ENCODE assay signal across 8 mouse cellular contexts in the genomic region with DNA sequence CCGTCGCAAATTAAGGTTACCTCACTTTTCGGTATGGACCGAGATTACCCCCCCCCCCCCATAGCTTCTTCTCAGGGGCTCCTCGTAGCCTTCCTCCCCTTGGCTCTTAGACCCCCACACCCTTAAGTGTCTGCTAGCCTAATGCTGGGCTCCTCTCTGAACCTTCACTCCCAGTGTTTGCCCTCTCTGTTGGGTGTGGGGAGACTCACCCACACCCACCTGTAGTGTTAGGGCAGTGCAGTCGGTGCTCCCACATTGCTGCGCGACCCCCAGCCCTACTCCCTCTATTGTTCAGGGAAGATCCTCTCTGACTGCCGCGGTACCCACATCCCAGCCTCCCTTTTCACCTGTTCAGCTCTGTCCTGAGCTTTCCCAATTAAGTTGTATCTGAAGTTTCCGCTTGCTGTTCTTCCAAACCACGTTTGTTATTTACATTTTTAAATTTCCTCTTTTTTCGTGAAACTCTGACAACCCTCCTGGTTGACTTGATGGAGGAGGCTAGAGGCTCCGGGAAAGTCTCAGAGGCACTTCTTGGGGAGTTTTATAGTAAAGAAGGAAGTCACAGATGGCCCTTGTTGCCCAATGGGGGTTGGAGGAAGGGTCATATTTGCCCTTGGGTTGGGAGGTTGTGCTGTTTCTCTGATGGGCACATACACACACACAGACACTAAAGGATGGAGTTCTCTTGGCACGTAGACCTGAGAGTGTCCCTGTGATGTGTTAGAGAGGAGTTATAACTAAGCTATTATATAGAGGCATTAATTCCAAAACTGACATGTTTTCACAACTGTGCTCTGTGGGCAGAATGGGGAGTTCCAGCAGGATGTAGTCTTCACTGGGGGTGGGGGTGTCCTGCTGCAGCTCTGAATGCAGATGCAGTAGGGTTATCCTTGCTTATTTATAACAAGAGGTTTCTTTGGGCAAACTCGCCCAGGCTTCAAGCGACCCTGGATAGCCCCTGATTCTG. TPM values are rescaled to one million over a fixed set of nuclear protein-coding genes. Genes with fewer than 3 reads are reported as not detected.
DNase-seq lines count a peak whose midpoint lies in the region; ATAC-seq and TF ChIP-seq lines count a peak whose summit lies in the region.

No protein-coding gene starts in this region.

- WGBS in heart, embryonic 10.5 days, result 22% methylated on average over 17 of the region's 17 CpGs
- WGBS in forebrain, embryonic 15.5 days, result 20% methylated on average over 17 of the region's 17 CpGs
- WGBS in liver, embryonic 14.5 days (ENCODE audit: insufficient replicate concordance), result 17% methylated on average over 17 of the region's 17 CpGs
- 15% methylated on average over 17 of the region's 17 CpGs for WGBS in stomach, embryonic 16.5 days

- peak overlapping the region; percentile 60 for H3K9ac ChIP-seq in CH12.LX (ENCODE audit: insufficient read depth, low read depth)
- H3K9ac ChIP-seq in forebrain, embryonic 15.5 days (replicated peaks), result peak overlapping the region; percentile 81
- peak overlapping the region; percentile 78 for H3K9ac ChIP-seq in liver, embryonic 14.5 days (replicated peaks)
- H3K9ac ChIP-seq in stomach, embryonic 16.5 days (ENCODE audit: low read length), result peak overlapping the region; percentile 81

- dilution Hi-C loops in CH12.LX (cut with MboI; ENCODE audit: extremely low pct_ligation_motif_present, extremely low pct_unique_long_range_greater_than_20kb, low sequenced_read_pairs), result no loop called here

- H3K36me3 ChIP-seq in heart, embryonic 10.5 days, result no peaks in the 10 kb centered on the region
- H3K36me3 ChIP-seq in CH12.LX (replicated peaks in 1 of 2; ENCODE audit: control insufficient read depth in 1 of 2, insufficient read depth in 1 of 2, low read length in 1 of 2), result peaks cover 0 to 5% of the 10 kb centered on the region in 2 experiments
- H3K36me3 ChIP-seq in forebrain, embryonic 15.5 days, result no peaks in the 10 kb centered on the region
- no peaks in the 10 kb centered on the region for H3K36me3 ChIP-seq in liver, embryonic 14.5 days (replicated peaks; ENCODE audit: control insufficient read depth, insufficient read depth, low read depth)
- no peaks in the 10 kb centered on the region for H3K36me3 ChIP-seq in stomach, embryonic 16.5 days (ENCODE audit: control insufficient read depth, insufficient read depth, low read length)

- TF ChIP-seq EP300 in CH12.LX (IDR thresholded peaks at IDR 0.05; ENCODE audit: low read length), result peak; percentile 37; the same call in 1 of the 2 replicates
- TF ChIP-seq EP300 in liver, embryonic 14.5 days (IDR thresholded peaks at IDR 0.05; ENCODE audit: low read depth), result no peak

- intact Hi-C loops in heart, postnatal 10 days (cut with DNase I), result loop anchor here (5.0 kb wide), 1 partner anchor 41 kb away; no protein-coding TSS in a partner anchor

- ATAC-seq in forebrain, embryonic 15.5 days (replicated peaks), result peak; percentile 29
- peak; percentile 17; the same call in 1 of the 2 replicates for ATAC-seq in liver, embryonic 14.5 days (ENCODE audit: insufficient read depth)
- no peak for ATAC-seq in stomach, embryonic 16.5 days (ENCODE audit: insufficient read depth, low FRiP score)

- no peak for TF ChIP-seq POLR2A in CH12.LX (IDR thresholded peaks at IDR 0.05; ENCODE audit: low read depth, low read length)

- DNase-seq in heart, embryonic 10.5 days (ENCODE audit: low spot score), result no peak
- DNase-seq in heart, postnatal 10 days, result no peak
- DNase-seq in CH12.LX (ENCODE audit: extremely low read depth), result no peak
- no peak for DNase-seq in liver, embryonic 14.5 days (ENCODE audit: low read depth in 3 of 3, low spot score in 3 of 3)
- no peak for DNase-seq in gastrocnemius, postnatal 25 days
- no peak for DNase-seq in testis, postnatal 10 days (ENCODE audit: low spot score)

- no peak for TF ChIP-seq CTCF in CH12.LX (conservative IDR thresholded peaks at IDR 0.05 in 1 of 2, IDR thresholded peaks at IDR 0.05 in 1 of 2; ENCODE audit: low read depth in 2 of 2, low read length in 2 of 2)
- TF ChIP-seq CTCF in liver, embryonic 14.5 days (IDR thresholded peaks at IDR 0.05; ENCODE audit: low read depth), result no peak

- peak overlapping the region; percentile 87 for H3K4me3 ChIP-seq in heart, embryonic 10.5 days
- H3K4me3 ChIP-seq in CH12.LX (replicated peaks in 1 of 3; ENCODE audit: low read depth in 2 of 3, low read length in 2 of 3, poor library complexity in 1 of 3), result peak overlapping the region; percentile 68 to 89 (median 86)
- H3K4me3 ChIP-seq in forebrain, embryonic 15.5 days, result peak overlapping the region; percentile 75
- peak overlapping the region; percentile 81 to 85 for H3K4me3 ChIP-seq in liver, embryonic 14.5 days (ENCODE audit: insufficient read depth in 1 of 2, low read depth in 2 of 2, low read length in 2 of 2)
- peak overlapping the region; percentile 65 for H3K4me3 ChIP-seq in stomach, embryonic 16.5 days (replicated peaks; ENCODE audit: low read length)

- H3K27ac ChIP-seq in heart, embryonic 10.5 days, result peak overlapping the region; percentile 92
- H3K27ac ChIP-seq in CH12.LX (ENCODE audit: insufficient read depth, low read depth), result peak overlapping the region; percentile 81
- no peak overlapping the region for H3K27ac ChIP-seq in forebrain, embryonic 15.5 days (replicated peaks)
- H3K27ac ChIP-seq in liver, embryonic 14.5 days, result no peak overlapping the region
- 0 out of 2 replicates have a peak overlapping the region, but pooled peaks have one; percentile 33 for H3K27ac ChIP-seq in stomach, embryonic 16.5 days (ENCODE audit: low read length)

- in situ Hi-C loops in CH12.LX (cut with MboI; ENCODE audit: low pct_ligation_motif_present, low pct_unique_long_range_greater_than_20kb, low sequenced_read_pairs), result no loop called here

- peaks cover 46% of the 10 kb centered on the region for H3K79me2 ChIP-seq in CH12.LX (replicated peaks; ENCODE audit: control insufficient read depth, extremely low read depth, insufficient read depth, poor library complexity, severe bottlenecking)

- H3K4me1 ChIP-seq in heart, embryonic 10.5 days, result peaks cover 40% of the 10 kb centered on the region
- peaks cover 8 to 55% of the 10 kb centered on the region in 2 experiments for H3K4me1 ChIP-seq in CH12.LX (ENCODE audit: control insufficient read depth in 1 of 2, insufficient read depth in 2 of 2)
- peaks cover 22% of the 10 kb centered on the region for H3K4me1 ChIP-seq in forebrain, embryonic 15.5 days
- H3K4me1 ChIP-seq in liver, embryonic 14.5 days (replicated peaks; ENCODE audit: control insufficient read depth in 2 of 2, insufficient read depth in 2 of 2, low read length in 1 of 2), result peaks cover 32 to 50% of the 10 kb centered on the region in 2 experiments
- H3K4me1 ChIP-seq in stomach, embryonic 16.5 days (ENCODE audit: control insufficient read depth, insufficient read depth, low read length), result peaks cover 42% of the 10 kb centered on the region

- H3K27me3 ChIP-seq in heart, embryonic 10.5 days (ENCODE audit: insufficient read depth, poor library complexity, severe bottlenecking), result no peaks in the 10 kb centered on the region
- no peaks in the 10 kb centered on the region for H3K27me3 ChIP-seq in CH12.LX (replicated peaks)
- no peaks in the 10 kb centered on the region for H3K27me3 ChIP-seq in forebrain, embryonic 15.5 days
- no peaks in the 10 kb centered on the region for H3K27me3 ChIP-seq in liver, embryonic 14.5 days (ENCODE audit: control insufficient read depth, insufficient read depth, low read length)
- no peaks in the 10 kb centered on the region for H3K27me3 ChIP-seq in stomach, embryonic 16.5 days (ENCODE audit: control insufficient read depth, insufficient read depth, low read length)

- H3K4me2 ChIP-seq in CH12.LX (ENCODE audit: insufficient read depth, low read depth, poor library complexity, severe bottlenecking), result peak overlapping the region; percentile 65
- peak overlapping the region; percentile 66 for H3K4me2 ChIP-seq in forebrain, embryonic 15.5 days (replicated peaks)
- H3K4me2 ChIP-seq in liver, embryonic 14.5 days (ENCODE audit: low read depth), result peak overlapping the region; percentile 81
- peak overlapping the region; percentile 89 for H3K4me2 ChIP-seq in stomach, embryonic 16.5 days (ENCODE audit: low read depth, low read length)

- H3K9me3 ChIP-seq in heart, embryonic 10.5 days, result no peaks in the 10 kb centered on the region
- no peaks in the 10 kb centered on the region for H3K9me3 ChIP-seq in CH12.LX (replicated peaks; ENCODE audit: low read length)
- no peaks in the 10 kb centered on the region for H3K9me3 ChIP-seq in forebrain, embryonic 15.5 days
- H3K9me3 ChIP-seq in liver, embryonic 14.5 days (ENCODE audit: control insufficient read depth, low read length), result no peaks in the 10 kb centered on the region
- H3K9me3 ChIP-seq in stomach, embryonic 16.5 days (replicated peaks; ENCODE audit: control insufficient read depth, low read length), result no peaks in the 10 kb centered on the region

- no peak for TF ChIP-seq RAD21 in CH12.LX (IDR thresholded peaks at IDR 0.05; ENCODE audit: low read depth, low read length)

RNA-seq across cellular contexts. Expression of gene Tmem110, which starts 1.1 kb away (rescaled TPM):
- polyA plus RNA-seq in heart, embryonic 10.5 days (2016; fragmentation: Nextera tagmentation; extraction: Ambion mirVana), result 18.3 and 25.1 TPM in 2 replicates
- total RNA-seq in heart, postnatal 10 days (2021), result 10 to 100 TPM; 10.0 to 13.2 TPM
- total RNA-seq in CH12.LX (2012; rRNA removed) (15.7 and 19.4 TPM in 2 replicates), CH12.LX (2014; rRNA removed) (10.3 and 10.4 TPM in 2 replicates)
- 25.1 and 26.2 TPM in 2 replicates for polyA plus RNA-seq in CH12.LX (2012; ENCODE audit: insufficient read length, low read depth)
- 17.3 and 18.0 TPM in 2 replicates for polyA plus RNA-seq in forebrain, embryonic 15.5 days (2015; fragmentation: Nextera tagmentation; extraction: Ambion mirVana)
- 3.5 and 6.2 TPM in 2 replicates for polyA plus RNA-seq in liver, embryonic 14.5 days (2012; rRNA removed)
- 8.2 and 11.0 TPM in 2 replicates for polyA plus RNA-seq in liver, embryonic 14.5 days (2014; fragmentation: Nextera tagmentation; extraction: Ambion mirVana)
- polyA plus RNA-seq in stomach, embryonic 16.5 days (2015; fragmentation: Nextera tagmentation; extraction: Ambion mirVana), result 22.6 and 26.4 TPM in 2 replicates
- 1 to 10 TPM; 6.3 TPM for total RNA-seq in gastrocnemius, postnatal 25 days (2021)

RNA-seq across cellular contexts. Expression of gene Mustn1, which starts 52.5 kb away (rescaled TPM):
- polyA plus RNA-seq in heart, embryonic 10.5 days (2016; fragmentation: Nextera tagmentation; extraction: Ambion mirVana), result 0.90 and 0.99 TPM in 2 replicates
- total RNA-seq in heart, postnatal 10 days (2021), result 10 to 100 TPM; 12.7 to 13.8 TPM
- total RNA-seq in CH12.LX (2012; rRNA removed) (0.29 and 0.30 TPM in 2 replicates), CH12.LX (2014; rRNA removed) (0.19 TPM in 1 of 2 replicates, not detected in the other)
- 0.33 and 0.44 TPM in 2 replicates for polyA plus RNA-seq in CH12.LX (2012; ENCODE audit: insufficient read length, low read depth)
- polyA plus RNA-seq in forebrain, embryonic 15.5 days (2015; fragmentation: Nextera tagmentation; extraction: Ambion mirVana), result 0.55 and 0.90 TPM in 2 replicates
- 0.42 and 0.55 TPM in 2 replicates for polyA plus RNA-seq in liver, embryonic 14.5 days (2012; rRNA removed)
- 0.37 and 0.72 TPM in 2 replicates for polyA plus RNA-seq in liver, embryonic 14.5 days (2014; fragmentation: Nextera tagmentation; extraction: Ambion mirVana)
- 10.1 and 11.4 TPM in 2 replicates for polyA plus RNA-seq in stomach, embryonic 16.5 days (2015; fragmentation: Nextera tagmentation; extraction: Ambion mirVana)
- total RNA-seq in gastrocnemius, postnatal 25 days (2021), result 100 to 1,000 TPM in 1 of 2 experiments, 10 to 100 TPM in 1; 54.6 to 343 TPM

RNA-seq across cellular contexts. Expression of gene Itih4, which starts 59.8 kb away (rescaled TPM):
- 0.40 TPM in 1 of 2 replicates, not detected in the other for polyA plus RNA-seq in heart, embryonic 10.5 days (2016; fragmentation: Nextera tagmentation; extraction: Ambion mirVana)
- total RNA-seq in heart, postnatal 10 days (2021), result 1 to 10 TPM; 3.2 to 4.4 TPM
- not detected in 2 replicates for total RNA-seq in CH12.LX (2012; rRNA removed)
- not detected in 2 replicates for total RNA-seq in CH12.LX (2014; rRNA removed)
- not detected in 2 replicates for polyA plus RNA-seq in CH12.LX (2012; ENCODE audit: insufficient read length, low read depth)
- 0.17 TPM in 1 of 2 replicates, not detected in the other for polyA plus RNA-seq in forebrain, embryonic 15.5 days (2015; fragmentation: Nextera tagmentation; extraction: Ambion mirVana)
- 34.6 and 56.0 TPM in 2 replicates for polyA plus RNA-seq in liver, embryonic 14.5 days (2012; rRNA removed)
- 82.3 and 113 TPM in 2 replicates for polyA plus RNA-seq in liver, embryonic 14.5 days (2014; fragmentation: Nextera tagmentation; extraction: Ambion mirVana)
- 5.6 and 7.7 TPM in 2 replicates for polyA plus RNA-seq in stomach, embryonic 16.5 days (2015; fragmentation: Nextera tagmentation; extraction: Ambion mirVana)
- not detected for total RNA-seq in gastrocnemius, postnatal 25 days (2021)

Comparison
In these comparisons a context has a peak if more than half of its experiments do, and no peak if none do; other contexts are left out.
1. H3K27ac ChIP-seq: peak in heart, embryonic 10.5 days (single experiment), CH12.LX (single experiment) and stomach, embryonic 16.5 days (single experiment); none in forebrain, embryonic 15.5 days (single experiment) and liver, embryonic 14.5 days (single experiment).
2. Peak in every context shown above with its lines, with median percentiles within 50 percentile points of each other: H3K4me3 ChIP-seq, H3K4me2 ChIP-seq and H3K9ac ChIP-seq.